Mouse (Mus musculus) B cell, adult 67 days (primary cell): ENCODE results near the gene Krtap4-7. TPM values are rescaled to one million over a fixed set of nuclear protein-coding genes. Genes with fewer than 3 reads are reported as not detected.

ENCODE experiments used
- total RNA-seq, 2 experiments: library from RNA; stranded (reverse); gene quantifications; 4 replicates each; pipeline ENCODE4 v1.2.4; 2023

The Krtap4-7 gene
- not detected for total RNA-seq

GRCm38 (mm10) chr11:99643635-99644139 lies at the start of gene Krtap4-7:
Gene Krtap4-7, minus strand, starts transcription at chr11:99644089.

GRCm38 (mm10) chr11:99690463-99690862 lies 46.6 kb upstream of the Krtap4-7 start, which contains the start of gene Gm14190:
Gene Gm14190, minus strand, starts transcription at chr11:99690740.

GRCm38 (mm10) chr11:99665860-99666259 lies 22.0 kb upstream of the Krtap4-7 start, which contains the start of gene Krtap4-6:
Gene Krtap4-6, minus strand, starts transcription at chr11:99665960.

GRCm38 (mm10) chr11:99658467-99659010 lies 14.7 kb upstream of the Krtap4-7 start, which contains the start of gene Gm11563:
Gene Gm11563, minus strand, starts transcription at chr11:99658960.

GRCm38 (mm10) chr11:99650136-99650535 lies 6.2 kb upstream of the Krtap4-7 start, which contains the start of gene Gm11555:
Gene Gm11555, minus strand, starts transcription at chr11:99650236.

GRCm38 (mm10) chr11:99634653-99635134 lies 9.2 kb downstream of the Krtap4-7 start, which contains the start of gene Krtap4-2:
Gene Krtap4-2, minus strand, starts transcription at chr11:99635084.

GRCm38 (mm10) chr11:99628138-99628537 lies 15.8 kb downstream of the Krtap4-7 start, which contains the start of gene Krtap4-1:
Gene Krtap4-1, minus strand, starts transcription at chr11:99628238.

GRCm38 (mm10) chr11:99620335-99620734 lies 23.6 kb downstream of the Krtap4-7 start, which contains the start of gene Gm11562:
Gene Gm11562, minus strand, starts transcription at chr11:99620435.

GRCm38 (mm10) chr11:99614796-99615363 lies 29.0 kb downstream of the Krtap4-7 start, which contains the start of gene Krtap2-4:
Gene Krtap2-4, minus strand, starts transcription at chr11:99614846.

GRCm38 (mm10) chr11:99610089-99610488 lies 33.8 kb downstream of the Krtap4-7 start, which contains the start of gene Gm11937:
Gene Gm11937, minus strand, starts transcription at chr11:99610189.

GRCm38 (mm10) chr11:99603208-99603607 lies 40.7 kb downstream of the Krtap4-7 start, which contains the start of gene Gm11938:
Gene Gm11938, minus strand, starts transcription at chr11:99603308.

GRCm38 (mm10) chr11:99597742-99598141 lies 46.1 kb downstream of the Krtap4-7 start, which contains the start of gene Krtap9-3:
Gene Krtap9-3, minus strand, starts transcription at chr11:99598105.

Other genes with a start within 250 kb of the Krtap4-7 start
- gene Krt12, start 221.8 kb downstream of the Krtap4-7 start, total RNA-seq, result not detected
- gene Krt20, start 205.9 kb downstream of the Krtap4-7 start, total RNA-seq, result not detected
- not detected for gene Krt23, start 151.0 kb downstream of the Krtap4-7 start, total RNA-seq
- gene Krt39, start 122.8 kb downstream of the Krtap4-7 start, total RNA-seq, result not detected
- not detected for gene Krt40, start 100.9 kb downstream of the Krtap4-7 start, total RNA-seq
- gene Krtap3-3, start 93.2 kb downstream of the Krtap4-7 start, total RNA-seq, result not detected
- not detected for gene Krtap3-2, start 87.2 kb downstream of the Krtap4-7 start, total RNA-seq
- gene Gm11939, start 84.6 kb downstream of the Krtap4-7 start, total RNA-seq, result not detected
- gene Krtap3-1, start 77.5 kb downstream of the Krtap4-7 start, total RNA-seq, result not detected
- gene Krtap1-5, start 63.1 kb downstream of the Krtap4-7 start, total RNA-seq, result not detected
- not detected for gene Krtap1-4, start 60.4 kb downstream of the Krtap4-7 start, total RNA-seq
- not detected for gene Krtap1-3, start 52.8 kb downstream of the Krtap4-7 start, total RNA-seq
- gene Krtap9-3, start 46.0 kb downstream of the Krtap4-7 start, total RNA-seq, result not detected
- not detected for gene Gm11938, start 40.8 kb downstream of the Krtap4-7 start, total RNA-seq
- gene Gm11937, start 33.9 kb downstream of the Krtap4-7 start, total RNA-seq, result not detected
- not detected for gene Krtap2-4, start 29.2 kb downstream of the Krtap4-7 start, total RNA-seq
- gene Gm11562, start 23.7 kb downstream of the Krtap4-7 start, total RNA-seq, result not detected
- gene Krtap4-1, start 15.9 kb downstream of the Krtap4-7 start, total RNA-seq, result not detected
- gene Krtap4-2, start 9.0 kb downstream of the Krtap4-7 start, total RNA-seq, result not detected
- not detected for gene Gm11555, start 6.1 kb upstream of the Krtap4-7 start, total RNA-seq
- not detected for gene Gm11563, start 14.9 kb upstream of the Krtap4-7 start, total RNA-seq
- gene Krtap4-6, start 21.9 kb upstream of the Krtap4-7 start, total RNA-seq, result not detected
- not detected for gene Gm14190, start 46.7 kb upstream of the Krtap4-7 start, total RNA-seq
- gene Gm14180, start 90.2 kb upstream of the Krtap4-7 start, total RNA-seq, result not detected
- gene Gm11595, start 128.8 kb upstream of the Krtap4-7 start, total RNA-seq, result not detected
- not detected for gene Krtap4-8, start 136.6 kb upstream of the Krtap4-7 start, total RNA-seq
- gene Krtap4-9, start 141.1 kb upstream of the Krtap4-7 start, total RNA-seq, result not detected
- not detected for gene Gm11596, start 149.4 kb upstream of the Krtap4-7 start, total RNA-seq
- not detected for gene Gm11569, start 154.8 kb upstream of the Krtap4-7 start, total RNA-seq
- gene Gm11554, start 160.4 kb upstream of the Krtap4-7 start, total RNA-seq, result not detected
- gene Krtap4-13, start 165.8 kb upstream of the Krtap4-7 start, total RNA-seq, result not detected
- gene Gm11564, start 171.6 kb upstream of the Krtap4-7 start, total RNA-seq, result not detected
- not detected for gene 2300003K06Rik, start 194.0 kb upstream of the Krtap4-7 start, total RNA-seq
- not detected for gene Krtap4-16, start 207.5 kb upstream of the Krtap4-7 start, total RNA-seq
- gene Gm11568, start 213.8 kb upstream of the Krtap4-7 start, total RNA-seq, result not detected
- gene Gm11559, start 220.4 kb upstream of the Krtap4-7 start, total RNA-seq, result not detected
- gene Krtap9-1, start 229.3 kb upstream of the Krtap4-7 start, total RNA-seq, result not detected
- not detected for gene Gm11567, start 235.1 kb upstream of the Krtap4-7 start, total RNA-seq